Mouse (Mus musculus) CD4-positive, CD25-positive, alpha-beta regulatory T cell, adult 4 months (primary cell): ENCODE data around the gene Topbp1. TPM values are rescaled to one million over a fixed set of nuclear protein-coding genes. Genes with fewer than 3 reads are reported as not detected.
A peak's percentile ranks its signal among the peaks of the same experiment; 100 is the strongest.

Experiments used
- ATAC-seq: one replicate; pipeline ENCODE4 v1.8.0; 2017
- polyA plus RNA-seq, 2 experiments: library from polyadenylated mRNA; unstranded; fragments of 100-300 nt; shearing (Covaris generic); gene quantifications; one replicate each; pipeline ENCODE4 v1.2.1; 2017

Gene Topbp1
- polyA plus RNA-seq = 10 to 100 TPM; 25.0 to 27.5 TPM

DNA sequence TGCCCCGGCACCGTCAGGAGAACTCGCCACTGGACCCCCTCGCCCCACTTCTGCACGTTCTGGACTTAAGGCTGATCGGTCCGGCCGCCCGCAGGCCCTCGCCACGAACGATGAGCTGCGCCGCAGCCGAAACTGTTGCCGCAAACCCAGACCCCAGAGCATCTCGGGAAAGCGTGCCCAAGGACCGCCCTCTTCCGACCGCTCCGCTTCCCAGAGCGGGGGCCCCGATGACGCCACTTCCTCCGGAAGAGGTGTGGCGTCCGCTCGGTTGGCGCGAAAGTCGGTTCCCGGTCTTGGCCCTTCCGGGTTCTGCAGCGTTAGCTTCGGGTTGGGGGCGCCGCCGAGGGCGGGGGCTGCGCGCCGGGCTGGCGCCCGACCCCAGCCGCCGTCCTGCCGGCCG lies at the start of gene Topbp1, which contains the start of gene 1300017J02Rik:
Gene Topbp1 (plus strand): TSS at position 289 of the 400 bp plus-strand sequence.
Gene 1300017J02Rik (minus strand): TSS at position 156 of the 400 bp plus-strand sequence.
- peak; percentile 97 for ATAC-seq

DNA sequence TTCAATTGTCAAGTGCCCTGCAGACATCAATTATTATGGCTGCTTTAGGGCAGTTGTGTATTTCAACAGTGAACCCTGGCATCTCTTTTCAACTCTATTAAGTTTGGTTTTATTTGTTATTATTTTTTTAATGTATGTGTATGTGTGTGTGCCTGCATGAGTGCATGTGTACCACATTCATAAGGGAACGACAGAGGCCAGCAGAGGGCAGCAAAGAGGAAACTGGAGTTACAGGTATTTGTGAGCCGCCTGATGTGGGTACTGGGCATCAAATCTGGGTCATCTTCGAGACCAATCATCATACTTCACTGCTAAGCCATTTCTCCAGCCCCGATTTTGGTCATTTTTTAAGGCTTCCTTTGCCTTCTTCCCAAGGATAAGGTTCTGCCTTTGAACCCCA lies 39.2 kb upstream of the Topbp1 start:
- ATAC-seq = no peak

DNA sequence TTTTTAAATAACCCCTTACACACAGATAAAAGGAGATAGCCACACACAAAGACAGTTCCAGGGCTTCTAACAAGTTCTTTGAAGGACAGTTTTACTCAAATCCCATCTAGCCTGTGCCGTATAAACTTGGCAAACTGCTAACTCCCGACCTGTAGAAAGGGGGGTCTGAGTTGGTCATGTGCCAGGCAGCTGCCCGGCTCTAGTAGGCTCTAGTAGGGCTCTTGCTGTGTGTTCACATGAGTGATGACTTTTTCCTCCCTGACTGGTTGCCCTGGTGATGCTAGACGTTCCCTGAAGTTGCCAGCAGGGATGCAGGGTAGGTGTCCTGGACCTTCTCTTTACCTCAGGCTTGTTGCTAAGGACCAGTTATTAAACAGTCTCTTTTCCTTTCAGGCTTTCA lies 33.9 kb upstream of the Topbp1 start:
- ATAC-seq = no peak

DNA sequence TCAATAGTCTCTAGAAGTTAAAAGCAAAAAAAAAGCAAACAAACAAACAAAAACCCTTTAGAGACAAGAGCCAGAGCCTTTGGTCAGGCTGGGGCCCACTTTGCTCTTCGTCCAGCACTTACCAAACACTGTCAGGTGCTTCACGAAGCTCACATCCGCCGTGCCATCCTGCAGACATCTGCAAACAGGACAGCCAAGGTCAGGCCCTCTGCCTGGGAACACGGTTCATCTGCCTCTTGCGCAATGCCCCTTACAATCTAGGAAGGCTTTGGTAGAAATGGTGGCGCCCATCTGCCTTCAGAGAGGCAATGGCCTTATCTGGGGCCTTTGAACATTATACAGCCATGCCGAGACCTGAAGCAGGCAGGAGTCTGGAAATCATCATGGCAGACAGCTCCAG lies 30.2 kb upstream of the Topbp1 start:
- no peak for ATAC-seq

DNA sequence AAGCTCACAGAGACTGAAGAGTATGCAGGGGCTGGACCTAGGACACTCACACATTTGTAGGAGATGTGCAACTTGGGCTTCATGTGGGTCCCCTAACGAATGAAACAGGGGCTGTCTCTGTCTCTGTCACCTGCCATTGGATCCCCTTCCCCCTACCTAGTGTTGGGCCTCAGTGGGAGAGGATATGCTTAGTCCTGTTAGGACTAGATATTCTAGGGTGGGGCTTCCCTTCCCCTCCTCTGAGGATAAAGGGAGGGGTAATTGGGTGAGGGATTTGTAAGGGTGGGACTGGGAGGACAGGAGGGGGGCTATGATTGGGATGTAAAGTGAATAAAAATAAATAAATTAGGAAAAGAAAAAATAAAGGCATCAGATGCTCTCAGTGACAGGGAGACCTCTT lies 29.3 kb upstream of the Topbp1 start:
- no peak for ATAC-seq

DNA sequence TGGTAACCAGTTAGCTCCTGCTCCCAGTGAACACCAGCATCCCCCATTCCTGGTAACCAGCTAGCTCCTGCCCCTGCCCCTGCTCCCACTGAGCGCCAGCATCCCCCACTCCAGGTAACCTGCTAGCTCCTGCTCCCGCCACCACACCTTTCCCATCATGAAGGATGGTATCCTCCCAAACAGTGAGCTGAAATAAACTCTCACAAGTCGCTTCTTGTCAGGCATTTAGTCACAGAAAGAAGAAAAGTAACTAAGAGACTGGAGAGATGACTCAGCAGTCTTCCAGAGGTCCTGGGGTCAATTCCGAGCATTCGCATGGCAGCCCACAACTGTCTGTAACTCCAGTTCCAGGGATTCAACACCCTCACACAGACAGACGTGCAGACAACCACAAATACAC lies 28.1 kb upstream of the Topbp1 start:
- no peak for ATAC-seq

DNA sequence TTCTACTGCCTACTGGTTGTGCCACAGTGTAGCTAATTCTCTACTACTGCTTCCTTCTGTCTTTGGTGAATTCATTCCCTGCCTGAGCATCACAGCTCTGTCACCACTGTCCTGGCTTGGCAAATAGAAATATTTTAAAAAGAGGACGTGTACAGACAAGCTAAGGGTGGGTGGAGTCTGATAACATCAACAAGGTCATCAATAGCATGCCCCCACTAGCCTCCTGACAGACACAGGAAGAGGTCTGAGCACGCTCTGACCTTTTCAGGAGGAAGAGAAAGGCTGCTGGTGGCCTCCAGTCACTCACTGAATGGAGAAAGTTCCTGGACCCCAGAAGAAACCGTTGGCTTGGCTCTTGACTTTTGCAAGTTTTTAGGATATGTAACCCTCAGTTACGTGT lies 18.6 kb upstream of the Topbp1 start:
- ATAC-seq = no peak

DNA sequence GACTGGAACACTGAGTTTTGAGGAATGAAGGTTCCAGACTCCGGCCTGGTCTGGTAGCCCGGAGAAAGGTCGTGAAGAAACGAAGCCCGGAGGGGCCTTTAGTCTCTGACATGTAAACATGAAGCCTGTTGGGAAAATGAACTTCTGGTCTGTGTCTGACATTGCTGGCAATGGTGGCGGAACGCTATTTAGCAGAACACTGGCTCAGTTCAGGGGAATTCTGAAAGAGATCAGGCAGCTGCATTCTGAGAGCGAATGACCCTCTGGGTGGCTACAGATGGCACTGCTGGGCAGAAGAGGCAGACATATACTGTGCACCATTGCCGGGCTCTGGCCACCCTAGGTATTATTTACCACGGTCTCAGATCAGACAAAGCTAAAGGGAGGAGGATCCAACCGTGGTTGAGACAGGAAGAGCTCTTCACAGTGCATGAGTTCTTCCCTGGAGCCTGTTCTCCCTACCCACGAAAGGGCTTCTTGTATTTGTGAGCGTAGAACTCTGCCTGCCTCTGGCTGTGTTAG lies 18.1 kb upstream of the Topbp1 start:
- ATAC-seq = no peak

DNA sequence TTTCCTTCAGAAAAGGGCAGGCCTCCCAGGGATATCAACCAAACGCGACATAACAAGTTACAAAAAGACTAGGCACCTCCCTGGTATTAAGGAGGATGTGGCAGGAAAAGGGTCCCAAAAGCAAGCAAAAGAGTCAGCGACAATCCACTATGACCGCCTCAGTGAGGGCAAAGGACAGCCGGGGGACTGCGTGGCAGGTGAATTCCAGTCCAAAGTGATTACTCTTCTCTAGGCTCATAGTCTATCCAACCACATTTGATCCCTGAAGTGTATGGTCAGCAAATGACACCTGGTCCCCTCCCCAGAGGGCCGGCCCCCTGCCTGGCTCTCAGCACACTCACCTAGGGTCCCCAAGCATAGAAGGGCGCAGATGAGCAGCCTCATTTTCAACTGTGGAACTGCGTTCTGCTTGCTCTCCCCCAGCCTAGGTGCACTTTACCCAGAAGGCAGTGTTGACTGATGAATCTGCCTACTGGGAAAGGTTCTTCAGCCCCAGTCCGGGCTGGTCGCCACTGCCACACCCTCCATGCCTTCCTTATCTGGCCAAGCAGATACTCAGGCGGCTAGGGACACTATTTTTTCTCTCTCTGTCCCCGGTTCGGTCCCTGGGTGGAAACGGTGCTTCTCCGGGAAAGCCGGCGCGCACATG lies 17.1 kb upstream of the Topbp1 start:
- ATAC-seq = no peak

DNA sequence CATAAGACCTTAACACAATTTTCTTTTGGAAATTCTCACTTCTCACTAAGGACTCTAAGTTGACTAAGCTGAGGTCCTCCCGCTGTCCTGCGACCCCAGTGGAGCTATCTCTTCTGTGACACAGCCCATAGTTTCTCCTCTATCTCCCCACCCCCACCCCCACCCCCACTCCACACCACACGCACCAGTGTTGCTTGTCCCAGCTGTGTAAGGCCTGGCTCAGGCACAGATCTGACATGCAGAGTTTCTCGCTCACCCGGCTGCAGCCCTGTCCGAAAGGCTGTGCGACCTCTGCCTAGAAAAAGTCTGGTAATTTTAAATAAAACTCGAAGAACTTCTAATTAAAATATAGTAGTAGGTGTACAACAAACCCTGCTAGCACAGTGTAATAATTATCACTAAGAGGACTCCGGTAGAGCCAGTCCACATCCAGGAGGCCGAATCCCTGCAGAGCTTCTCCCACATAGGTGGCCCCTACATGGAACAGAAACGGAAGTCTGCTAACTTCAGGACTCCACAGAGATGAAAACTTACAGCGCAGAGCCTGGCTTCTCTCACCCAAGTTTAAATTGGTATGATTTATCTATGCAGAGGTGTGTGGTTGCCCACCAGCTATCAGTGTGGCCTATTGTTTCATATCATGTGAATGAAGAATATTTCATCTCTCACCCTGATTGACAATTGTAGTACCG lies 16.4 kb upstream of the Topbp1 start:
- no peak for ATAC-seq

DNA sequence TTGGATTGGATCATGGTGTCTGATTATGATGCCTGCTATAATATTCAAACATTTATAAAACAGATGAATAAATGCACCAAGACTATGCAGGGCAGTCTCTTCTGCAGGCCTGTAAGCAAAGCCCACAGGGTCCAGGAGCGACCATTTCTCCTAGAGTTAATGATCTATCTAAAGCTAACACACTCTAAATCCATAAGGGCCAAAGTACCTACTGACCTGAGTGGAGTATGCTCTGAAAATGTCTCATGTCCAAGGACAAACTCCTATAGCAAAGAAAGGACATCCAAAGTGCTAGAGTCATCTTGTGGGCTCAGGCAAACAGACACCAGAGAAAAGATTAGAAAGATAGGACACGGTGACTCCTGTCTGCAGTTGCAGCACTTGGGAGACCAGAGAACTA lies 10.5 kb upstream of the Topbp1 start:
- no peak for ATAC-seq

DNA sequence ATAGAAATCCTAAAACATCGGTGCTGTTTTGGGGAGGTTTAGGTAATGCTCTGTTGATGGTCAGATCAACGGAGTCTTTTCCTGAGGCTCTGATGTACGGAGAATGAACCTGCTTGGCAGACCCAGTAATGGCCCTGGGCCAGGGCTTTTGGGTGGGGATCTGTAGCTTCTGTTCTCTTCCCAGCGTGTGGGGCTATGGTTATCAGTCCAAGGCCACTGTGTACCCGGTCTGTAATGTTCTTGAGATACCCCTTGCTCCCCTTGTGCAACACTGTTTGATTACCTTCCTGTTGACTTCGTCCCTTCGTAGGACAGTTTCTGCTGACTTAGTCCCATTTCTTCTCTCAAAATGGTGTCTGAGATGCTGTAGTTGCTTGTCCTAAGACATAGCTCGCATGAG lies 3.9 kb upstream of the Topbp1 start:
- no peak for ATAC-seq

DNA sequence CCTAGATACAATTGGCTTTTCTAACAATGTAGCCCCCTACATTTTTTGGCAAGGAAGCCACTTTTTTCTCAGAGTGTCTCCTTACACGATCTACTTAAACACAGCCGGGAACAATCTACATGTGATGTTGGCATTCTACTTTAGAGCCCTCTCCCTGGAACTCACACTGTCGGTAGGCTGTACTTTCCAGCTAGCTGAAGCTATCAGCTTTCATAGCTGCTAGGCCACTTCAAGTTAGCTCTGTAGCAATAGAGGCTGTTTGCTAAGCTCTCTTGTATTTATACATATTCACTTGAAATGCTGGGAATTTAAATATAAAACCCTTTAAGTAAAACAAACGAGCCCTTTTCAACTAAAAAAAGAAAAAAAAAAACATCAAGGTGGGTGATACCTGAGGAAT lies 2.8 kb upstream of the Topbp1 start:
- ATAC-seq = no peak

DNA sequence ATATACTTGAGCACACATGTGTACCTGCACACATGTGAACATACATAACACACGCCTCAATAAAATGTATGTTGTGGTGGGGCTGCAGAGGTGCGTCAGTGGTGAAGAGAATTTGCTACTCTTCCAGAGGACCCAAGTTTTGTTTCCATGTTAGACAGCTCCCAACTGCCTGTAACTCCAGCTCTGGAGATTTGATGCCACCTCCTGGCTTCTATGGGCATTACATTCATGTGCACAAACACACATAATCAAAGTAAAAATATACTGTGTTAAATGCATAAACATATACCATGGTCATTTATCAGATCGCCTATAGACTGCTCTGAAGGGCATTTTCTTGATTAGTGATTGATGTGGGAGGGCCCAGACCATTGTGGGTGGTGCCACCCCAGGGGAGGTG lies 2.3 kb upstream of the Topbp1 start:
- ATAC-seq = no peak

DNA sequence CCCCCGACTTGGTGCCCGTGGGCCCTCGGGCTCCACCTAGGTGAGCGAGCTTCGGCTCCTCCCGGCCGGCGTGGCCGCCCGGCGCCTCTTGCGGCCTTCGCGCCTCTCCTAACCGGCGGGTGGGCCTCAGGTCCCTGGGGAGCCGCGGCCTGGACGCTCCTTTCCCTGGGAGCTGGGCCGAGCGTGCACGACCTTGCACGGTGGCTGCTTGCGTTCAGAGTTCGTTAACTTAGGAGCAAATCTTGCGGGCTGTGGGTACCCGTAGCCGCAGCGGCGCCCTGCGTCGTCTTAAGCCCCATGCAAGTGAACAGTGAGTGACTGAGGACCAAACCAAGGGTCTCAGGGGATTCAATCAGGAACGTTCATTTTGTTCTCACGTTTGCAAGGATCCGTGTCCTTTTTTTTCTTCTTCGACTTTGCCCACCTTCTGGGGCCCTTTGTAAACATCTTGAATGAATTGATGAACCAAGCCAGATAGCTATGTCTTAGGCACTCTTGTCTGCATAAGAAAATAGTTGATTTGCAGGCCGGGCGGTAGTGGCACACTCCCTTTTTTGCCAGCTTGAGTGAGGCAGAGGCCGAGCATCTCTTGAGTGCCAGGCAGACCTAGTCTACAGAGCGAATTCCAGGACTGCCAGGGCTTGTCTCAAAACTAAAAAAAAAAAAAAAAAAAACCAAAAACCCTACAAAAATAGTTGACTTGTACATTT lies 472 bp downstream of the Topbp1 start:
- ATAC-seq = peak; percentile 47

DNA sequence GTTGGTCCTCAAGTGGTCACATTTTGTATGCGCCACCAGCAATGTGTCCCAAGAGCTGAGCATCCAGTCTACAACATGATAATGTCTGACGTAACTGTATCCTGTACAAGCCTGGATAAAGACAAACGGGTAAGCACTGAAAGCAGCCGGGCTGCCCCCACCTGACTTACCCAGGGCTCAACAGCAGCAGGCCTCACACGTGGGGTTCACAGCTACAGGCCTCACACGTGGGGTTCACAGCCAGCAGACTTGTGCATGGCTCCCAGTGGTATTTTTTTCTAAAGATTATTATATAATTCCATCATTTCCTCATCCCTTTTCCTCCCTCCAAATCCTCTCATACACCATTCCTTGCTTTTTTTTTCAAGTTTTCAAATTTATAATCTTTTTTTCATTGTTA lies 4.8 kb downstream of the Topbp1 start:
- no peak for ATAC-seq

DNA sequence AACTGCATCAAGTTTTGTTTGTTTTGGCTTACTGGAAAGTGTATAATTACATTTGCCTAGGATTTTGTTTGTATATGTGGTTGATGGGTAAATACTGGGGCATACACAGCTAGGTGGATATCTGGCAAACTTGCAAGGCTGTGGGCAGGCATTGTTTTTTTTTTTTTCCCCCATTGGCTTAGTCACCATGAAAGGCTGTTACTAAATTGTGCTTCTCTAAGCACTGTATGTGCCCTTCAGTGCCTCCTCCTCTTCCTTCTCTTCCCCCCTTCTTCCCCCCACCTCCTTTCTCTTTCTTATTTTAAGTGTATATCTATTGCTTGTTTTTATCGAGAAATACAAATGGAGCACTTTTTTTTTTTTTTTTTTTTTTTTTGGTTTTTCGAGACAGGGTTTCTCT lies 19.7 kb downstream of the Topbp1 start:
- no peak for ATAC-seq

DNA sequence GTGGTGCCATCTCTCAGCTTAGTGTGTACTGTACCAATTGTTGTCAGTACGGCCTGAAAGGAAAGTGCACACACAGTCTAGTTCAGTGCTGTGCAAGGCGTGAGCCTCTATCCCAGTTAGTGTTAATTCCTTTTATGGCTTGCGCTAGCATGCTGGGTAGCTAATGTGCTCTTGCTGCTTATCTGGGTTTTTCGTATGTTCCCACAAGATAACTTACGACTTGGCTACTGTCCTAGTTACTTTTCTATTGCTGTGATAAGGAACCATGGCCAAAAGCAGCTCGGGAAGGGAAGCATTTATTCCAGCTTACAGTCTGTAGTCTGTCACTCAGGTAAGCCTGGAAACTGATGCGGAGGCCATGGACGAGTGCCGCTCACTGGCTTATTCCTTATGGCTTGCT lies 21.4 kb downstream of the Topbp1 start:
- no peak for ATAC-seq

DNA sequence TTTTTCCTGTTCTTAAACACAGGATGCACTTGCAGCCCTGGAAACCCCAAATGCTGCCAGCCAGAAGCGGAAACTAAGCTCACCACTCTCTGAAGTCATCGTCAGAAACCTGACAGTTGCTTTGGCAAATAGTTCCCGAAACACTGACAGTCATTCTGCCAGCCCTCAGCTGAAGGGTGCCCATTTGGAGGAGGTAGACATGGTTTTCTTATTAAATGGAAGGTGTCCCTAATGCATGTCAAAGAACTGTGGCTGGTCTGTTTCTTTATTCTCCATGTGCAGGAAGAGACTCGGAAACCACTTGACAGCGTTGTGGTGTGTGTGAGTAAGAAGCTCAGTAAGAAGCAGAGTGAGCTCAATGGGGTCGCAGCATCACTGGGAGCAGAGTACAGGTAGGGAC lies 27.6 kb downstream of the Topbp1 start:
- no peak for ATAC-seq

DNA sequence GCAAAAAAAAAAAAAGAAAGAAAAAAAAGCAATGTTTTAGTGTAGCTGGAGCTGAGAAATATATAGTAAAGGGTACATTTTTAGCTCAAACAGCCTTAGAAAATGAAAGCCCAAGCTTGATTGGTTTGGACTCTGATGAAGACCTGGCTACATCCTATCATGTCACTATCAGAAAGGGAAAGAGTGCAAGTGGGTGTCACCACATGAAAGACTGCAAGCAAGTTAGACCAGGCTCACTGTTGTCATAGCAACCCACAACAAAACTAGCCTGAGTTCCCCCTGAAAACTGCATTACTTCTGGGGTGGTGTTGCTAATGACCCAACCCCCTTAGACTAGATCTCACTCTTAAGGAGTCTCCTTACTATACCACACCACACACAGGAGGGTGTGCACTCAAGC lies 31.9 kb downstream of the Topbp1 start:
- ATAC-seq = peak; percentile 39

DNA sequence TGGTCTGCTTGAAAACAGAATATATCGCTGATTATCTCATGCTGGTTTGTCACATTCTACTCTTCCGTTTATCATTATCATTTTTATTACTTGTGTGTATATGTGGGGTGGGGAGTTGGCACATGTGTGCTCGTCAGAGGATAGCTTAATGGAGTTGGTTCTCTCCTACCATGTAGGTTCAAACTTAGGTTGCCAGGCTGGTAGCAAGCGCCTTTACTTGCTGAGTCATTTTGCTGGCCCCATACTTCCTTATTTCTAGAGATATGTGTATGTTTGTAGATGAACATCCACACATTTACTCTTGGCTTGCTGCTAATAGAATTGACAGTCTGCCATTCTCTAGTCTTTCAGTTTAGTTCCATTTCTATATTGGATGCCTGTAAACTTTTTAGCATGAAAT lies 42.0 kb downstream of the Topbp1 start:
- no peak for ATAC-seq

DNA sequence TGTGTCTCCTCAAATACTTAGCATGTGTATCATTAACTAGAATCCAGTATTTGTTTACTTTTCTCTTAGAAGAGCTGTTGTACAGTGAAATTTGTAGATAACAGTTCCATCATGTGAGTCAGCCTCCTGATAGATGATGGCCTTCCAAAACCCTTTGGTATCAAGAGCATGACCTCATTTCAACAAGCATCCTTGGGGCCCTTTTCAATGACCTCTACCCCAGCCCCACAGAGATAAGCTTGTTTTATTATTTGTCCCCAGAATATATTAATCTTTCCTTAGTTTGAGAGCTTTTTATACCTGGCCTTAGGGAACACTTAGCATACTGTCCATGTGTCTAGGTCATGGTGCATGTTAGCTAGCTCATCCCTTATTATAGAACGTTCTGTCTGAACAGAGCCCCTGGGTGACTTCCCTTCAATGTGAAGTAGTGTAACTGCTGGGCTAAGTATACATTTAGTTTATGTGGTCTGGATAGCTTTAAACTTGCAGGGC lies 43.0 kb downstream of the Topbp1 start:
- ATAC-seq = no peak

DNA sequence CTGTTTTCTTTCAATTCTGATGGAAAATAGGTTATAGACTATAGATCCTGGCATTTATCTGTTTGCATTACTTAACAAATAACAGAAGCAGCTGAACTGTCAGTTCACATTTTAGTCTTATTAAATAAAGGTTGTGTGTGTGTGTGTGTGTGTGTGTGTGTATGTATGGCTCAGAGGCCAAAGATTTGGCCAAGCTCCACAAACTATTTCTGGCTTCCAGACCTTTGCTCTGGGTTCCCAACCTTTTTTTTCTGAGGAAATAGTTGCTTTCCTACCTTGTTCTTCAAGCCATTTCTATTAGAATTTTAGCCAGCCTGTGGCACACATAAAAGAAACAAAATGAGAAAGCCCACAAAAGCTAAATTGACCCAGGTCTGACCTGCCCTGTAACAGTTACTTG lies 43.8 kb downstream of the Topbp1 start:
- no peak for ATAC-seq
